Mouse (Mus musculus): ENCODE measurements around the gene Mettl24. TPM values are rescaled to one million over a fixed set of nuclear protein-coding genes. Genes with fewer than 3 reads are reported as not detected.
"Not testable (repeated sequence)": the region's sequence is repeated elsewhere in the genome, so short reads cannot be mapped to it uniquely, and the experiment has no call there.

Gene Mettl24
- polyA plus RNA-seq, 1 experiment from 2014 or later = 1.9 TPM

DNA sequence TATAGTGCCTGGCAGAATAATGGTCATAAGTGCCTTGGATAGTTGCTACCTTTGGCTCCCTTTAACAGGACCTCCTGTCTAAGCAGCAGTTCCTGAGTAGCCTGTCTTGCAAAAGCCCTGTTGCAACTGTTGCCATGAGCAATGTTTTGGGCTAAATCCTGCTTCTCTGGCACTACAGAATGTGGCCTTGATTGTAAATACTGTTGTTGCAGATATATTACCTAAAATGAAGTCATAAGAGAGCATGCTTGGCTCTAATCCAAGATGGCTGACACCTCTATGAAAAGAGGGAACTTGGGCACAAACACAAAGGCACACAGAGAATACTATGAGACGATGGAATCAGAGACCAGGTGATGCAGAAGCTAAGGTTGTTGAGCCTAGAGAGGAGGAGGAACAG is 122.1 kb downstream of the Mettl24 start:
- no peak for TF ChIP-seq EP300 (optimal IDR thresholded peaks at IDR 0.05)
- no peak for TF ChIP-seq CTCF (IDR thresholded peaks at IDR 0.05; ENCODE audit: low read depth)
- DNase-seq (ENCODE audit: low spot score) (no peak), ATAC-seq (ENCODE audit: low FRiP score, low TSS enrichment) (no peak)
- Histone ChIP-seq H3K4me2 (replicated peaks; ENCODE audit: low read depth) (no peak overlapping the region), H3K36me3 (ENCODE audit: control insufficient read depth, insufficient read depth, low read length) (no peaks in the 10 kb centered on the region), H3K9me3 (ENCODE audit: control insufficient read depth, low read length) (no peaks in the 10 kb centered on the region), H3K27me3 (ENCODE audit: control insufficient read depth, insufficient read depth, low read length) (no peaks in the 10 kb centered on the region), H3K4me3 (ENCODE audit: low read depth, low read length) (no peak overlapping the region), H3K27ac (replicated peaks) (no peak overlapping the region), H3K9ac (ENCODE audit: low read length) (no peak overlapping the region), H3K4me1 (replicated peaks; ENCODE audit: control insufficient read depth, insufficient read depth) (no peaks in the 10 kb centered on the region)
- 79% methylated on average over 1 of the region's 1 CpGs for WGBS

DNA sequence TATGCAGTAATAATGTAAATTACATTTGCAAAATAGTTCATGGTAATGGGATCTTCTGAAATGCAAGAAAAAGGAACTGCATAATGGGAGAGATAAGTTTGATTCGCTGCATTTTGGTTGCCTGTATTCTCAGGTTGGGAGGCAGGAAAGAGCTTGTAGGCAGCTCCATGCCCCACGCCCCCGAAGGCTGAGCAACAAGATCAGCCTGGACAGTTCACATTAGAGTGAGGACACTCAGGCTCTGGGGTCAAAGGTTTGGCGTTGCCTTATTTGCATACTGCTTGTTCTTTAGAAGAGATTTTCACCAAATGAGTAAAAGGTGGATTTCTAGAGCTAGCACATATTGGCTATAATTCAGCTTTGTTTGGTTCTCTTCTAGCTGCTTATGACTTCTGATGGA is 123.1 kb downstream of the Mettl24 start:
- Histone ChIP-seq H3K27me3 (ENCODE audit: control insufficient read depth, insufficient read depth, low read length) (no peaks in the 10 kb centered on the region), H3K9me3 (ENCODE audit: control insufficient read depth, low read length) (no peaks in the 10 kb centered on the region), H3K27ac (replicated peaks) (no peak overlapping the region), H3K4me1 (replicated peaks; ENCODE audit: control insufficient read depth, insufficient read depth) (no peaks in the 10 kb centered on the region), H3K4me2 (replicated peaks; ENCODE audit: low read depth) (no peak overlapping the region), H3K4me3 (ENCODE audit: low read depth, low read length) (no peak overlapping the region), H3K9ac (ENCODE audit: low read length) (no peak overlapping the region), H3K36me3 (ENCODE audit: control insufficient read depth, insufficient read depth, low read length) (no peaks in the 10 kb centered on the region)
- TF ChIP-seq CTCF (IDR thresholded peaks at IDR 0.05; ENCODE audit: low read depth) (no peak), EP300 (optimal IDR thresholded peaks at IDR 0.05) (no peak)
- DNase-seq (ENCODE audit: low spot score) (no peak), ATAC-seq (ENCODE audit: low FRiP score, low TSS enrichment) (no peak)
- WGBS = 91% methylated on average over 4 of the region's 4 CpGs

DNA sequence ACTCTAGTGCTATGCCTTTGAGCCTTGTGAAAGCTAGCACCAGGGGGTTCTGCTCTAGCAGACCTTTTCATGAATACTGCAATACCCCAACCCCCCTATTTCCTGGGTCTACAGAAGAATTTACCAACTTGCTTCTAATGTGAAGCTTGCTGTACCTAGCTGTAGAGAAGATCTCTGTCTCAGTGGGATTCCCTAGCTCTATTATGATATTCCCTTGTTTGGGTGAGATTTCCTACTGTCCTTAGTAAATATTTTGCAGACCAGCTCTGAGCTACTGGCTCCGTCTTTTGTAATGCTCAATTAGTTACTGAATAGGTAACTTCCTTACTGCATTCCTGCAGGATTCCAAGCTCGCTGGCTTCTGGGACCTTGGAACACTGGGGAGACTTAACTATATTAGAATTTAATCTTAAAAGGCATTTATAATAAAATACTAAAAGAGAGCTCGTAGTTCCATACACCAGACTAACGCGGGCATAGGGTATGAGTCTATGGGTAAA is 126.4 kb downstream of the Mettl24 start:
- H3K4me1 ChIP-seq (replicated peaks; ENCODE audit: control insufficient read depth, insufficient read depth); H3K4me3 ChIP-seq (ENCODE audit: low read depth, low read length); H3K27me3 ChIP-seq (ENCODE audit: control insufficient read depth, insufficient read depth, low read length); H3K36me3 ChIP-seq (ENCODE audit: control insufficient read depth, insufficient read depth, low read length); H3K4me2 ChIP-seq (replicated peaks; ENCODE audit: low read depth); DNase-seq (ENCODE audit: low spot score); ATAC-seq (ENCODE audit: low FRiP score, low TSS enrichment); H3K27ac ChIP-seq (replicated peaks); H3K9ac ChIP-seq (ENCODE audit: low read length); H3K9me3 ChIP-seq (ENCODE audit: control insufficient read depth, low read length): not testable (repeated sequence)
- 39% methylated on average over 5 of the region's 5 CpGs for WGBS

DNA sequence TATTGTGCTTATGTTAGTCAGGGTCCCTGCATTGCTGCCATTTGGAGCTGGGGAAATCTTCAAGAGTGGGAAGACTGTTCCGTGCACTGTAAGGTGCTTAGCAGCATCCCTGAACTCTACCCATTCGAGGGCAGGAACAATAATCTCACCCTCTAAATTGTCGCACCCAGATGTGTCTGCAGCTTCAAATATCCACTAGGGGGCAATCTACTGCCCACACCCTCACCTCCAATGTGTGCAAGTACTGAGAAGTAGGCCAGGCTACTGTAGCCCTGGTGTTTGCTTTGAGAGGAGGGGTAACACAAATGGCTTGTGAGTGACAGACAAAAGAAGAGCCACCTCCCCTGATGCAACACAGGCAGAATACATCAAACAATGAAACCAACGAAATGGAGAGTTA is 130.5 kb downstream of the Mettl24 start:
- no peak for DNase-seq (ENCODE audit: low spot score)

DNA sequence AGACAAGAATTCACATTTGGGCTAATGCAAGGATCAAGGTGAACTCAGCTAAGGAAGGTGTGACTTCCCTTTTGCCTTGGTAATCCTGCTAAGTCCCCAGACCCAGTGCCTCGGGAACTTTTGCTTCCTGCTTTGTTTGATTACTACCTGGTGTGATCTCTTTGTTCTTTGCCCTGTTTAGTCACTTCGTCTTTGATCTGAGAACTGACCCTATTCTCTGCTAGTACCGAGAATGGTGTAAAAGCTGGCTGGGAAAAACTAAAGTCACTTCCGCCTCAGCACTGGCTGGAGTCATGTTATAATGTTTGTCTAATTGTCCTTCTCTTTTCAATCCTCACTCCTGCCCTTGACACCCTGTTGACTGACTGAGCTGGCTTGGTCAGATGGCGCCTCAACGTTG is 133.4 kb downstream of the Mettl24 start:
- ATAC-seq (ENCODE audit: low FRiP score, low TSS enrichment) = no peak
- H3K9me3 ChIP-seq (ENCODE audit: control insufficient read depth, low read length) = no peaks in the 10 kb centered on the region
- no peak overlapping the region for H3K4me3 ChIP-seq (ENCODE audit: low read depth, low read length)
- no peaks in the 10 kb centered on the region for H3K36me3 ChIP-seq (ENCODE audit: control insufficient read depth, insufficient read depth, low read length)
- WGBS = 50% methylated on average over 6 of the region's 6 CpGs
- no peak overlapping the region for H3K4me2 ChIP-seq (replicated peaks; ENCODE audit: low read depth)
- H3K9ac ChIP-seq (ENCODE audit: low read length) = no peak overlapping the region
- no peak overlapping the region for H3K27ac ChIP-seq (replicated peaks)
- H3K27me3 ChIP-seq (ENCODE audit: control insufficient read depth, insufficient read depth, low read length) = no peaks in the 10 kb centered on the region
- no peak for DNase-seq (ENCODE audit: low spot score)
- H3K4me1 ChIP-seq (replicated peaks; ENCODE audit: control insufficient read depth, insufficient read depth) = no peaks in the 10 kb centered on the region
- no peak for TF ChIP-seq CTCF (IDR thresholded peaks at IDR 0.05; ENCODE audit: low read depth)
- no peak for TF ChIP-seq EP300 (optimal IDR thresholded peaks at IDR 0.05)

More for the DNA sequence above, 130.5 kb downstream of the Mettl24 start:
- no peaks in the 10 kb centered on the region for H3K27me3 ChIP-seq (ENCODE audit: control insufficient read depth, insufficient read depth, low read length)
- no peak overlapping the region for H3K4me3 ChIP-seq (ENCODE audit: low read depth, low read length)
- H3K27ac ChIP-seq (replicated peaks) = no peak overlapping the region
- no peaks in the 10 kb centered on the region for H3K9me3 ChIP-seq (ENCODE audit: control insufficient read depth, low read length)
- H3K4me1 ChIP-seq (replicated peaks; ENCODE audit: control insufficient read depth, insufficient read depth) = no peaks in the 10 kb centered on the region
- no peak for TF ChIP-seq EP300 (optimal IDR thresholded peaks at IDR 0.05)
- TF ChIP-seq CTCF (IDR thresholded peaks at IDR 0.05; ENCODE audit: low read depth) = peak; percentile 63
- no peak overlapping the region for H3K4me2 ChIP-seq (replicated peaks; ENCODE audit: low read depth)
- WGBS = 69% methylated on average over 4 of the region's 4 CpGs
- ATAC-seq (ENCODE audit: low FRiP score, low TSS enrichment) = no peak
- H3K36me3 ChIP-seq (ENCODE audit: control insufficient read depth, insufficient read depth, low read length) = no peaks in the 10 kb centered on the region
- H3K9ac ChIP-seq (ENCODE audit: low read length) = no peak overlapping the region

DNA sequence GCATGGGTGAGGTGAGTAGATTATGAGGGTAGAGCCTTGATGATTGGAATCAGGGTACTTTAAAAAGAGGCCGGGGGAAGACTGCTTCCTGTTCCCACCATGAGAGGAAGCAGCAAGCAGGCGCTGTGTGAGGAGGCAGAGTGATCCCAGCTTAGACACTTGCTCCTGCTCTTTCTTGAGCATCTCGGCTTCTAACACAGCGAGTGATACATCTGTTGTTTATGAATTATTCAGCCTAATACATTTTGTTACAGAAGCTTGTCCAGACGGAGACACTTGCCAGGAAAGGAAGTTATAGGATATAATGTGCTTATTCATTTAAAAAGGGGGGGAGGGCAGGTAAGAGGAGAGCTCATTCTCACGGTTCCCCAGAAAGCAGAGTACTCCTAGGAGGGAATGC is 142.9 kb downstream of the Mettl24 start:
- H3K27ac ChIP-seq (replicated peaks) = no peak overlapping the region
- no peaks in the 10 kb centered on the region for H3K27me3 ChIP-seq (ENCODE audit: control insufficient read depth, insufficient read depth, low read length)
- ATAC-seq (ENCODE audit: low FRiP score, low TSS enrichment) = no peak
- no peaks in the 10 kb centered on the region for H3K36me3 ChIP-seq (ENCODE audit: control insufficient read depth, insufficient read depth, low read length)
- WGBS = 41% methylated on average over 6 of the region's 6 CpGs
- H3K9me3 ChIP-seq (ENCODE audit: control insufficient read depth, low read length) = no peaks in the 10 kb centered on the region
- H3K4me1 ChIP-seq (replicated peaks; ENCODE audit: control insufficient read depth, insufficient read depth) = no peaks in the 10 kb centered on the region
- TF ChIP-seq CTCF (IDR thresholded peaks at IDR 0.05; ENCODE audit: low read depth) (no peak), EP300 (optimal IDR thresholded peaks at IDR 0.05) (no peak)
- no peak overlapping the region for H3K9ac ChIP-seq (ENCODE audit: low read length)
- H3K4me2 ChIP-seq (replicated peaks; ENCODE audit: low read depth) = no peak overlapping the region
- DNase-seq (ENCODE audit: low spot score) = no peak
- H3K4me3 ChIP-seq (ENCODE audit: low read depth, low read length) = no peak overlapping the region
